23 mouse cellular contexts compared by ENCODE assay signal in genomic region chr10:77750686-77751085, GRCm38 (mm10). TPM values are rescaled to one million over a fixed set of nuclear protein-coding genes. Genes with fewer than 3 reads are reported as not detected.
"Had no signal": no experiment of that assay in that cellular context is flagged by ENCODE, and none has a peak within 500 bp of the region (broad histone marks: within the 10 kb centered on the region; RNA-seq: fewer than 3 reads in every experiment).

No protein-coding gene starts in this region.

RNA-seq across cellular contexts. Expression of gene Gm9736, which starts 0.5 kb away (rescaled TPM):
- total RNA-seq: layer of hippocampus, adult 2 months; layer of hippocampus, postnatal 25 days; left cerebral cortex, adult 18-20 months; left cerebral cortex, postnatal 25 days; megakaryocyte-erythroid progenitor cell, adult 5-6 weeks; neutrophil, adult 5-6 weeks had no signal
- polyA plus RNA-seq: kidney, adult 2 months; kidney, embryonic 14.5 days; kidney, postnatal 0 days; large intestine, adult 2 months; limb, embryonic 12.5 days; limb, embryonic 15.5 days; liver, embryonic 12.5 days; liver, embryonic 15.5 days; lung, embryonic 15.5 days; midbrain, embryonic 12.5 days; midbrain, embryonic 15.5 days; neural tube, embryonic 13.5 days; small intestine, adult 2 months; spleen, adult 2 months; stomach, embryonic 16.5 days; testis, adult 2 months; urinary bladder, adult 2 months had no signal

RNA-seq across cellular contexts. Expression of gene Gm18596, which starts 8.2 kb away (rescaled TPM):
- total RNA-seq: layer of hippocampus, adult 2 months; layer of hippocampus, postnatal 25 days; left cerebral cortex, adult 18-20 months; left cerebral cortex, postnatal 25 days; megakaryocyte-erythroid progenitor cell, adult 5-6 weeks; neutrophil, adult 5-6 weeks had no signal
- polyA plus RNA-seq: kidney, adult 2 months; kidney, embryonic 14.5 days; kidney, postnatal 0 days; large intestine, adult 2 months; limb, embryonic 12.5 days; limb, embryonic 15.5 days; liver, embryonic 12.5 days; liver, embryonic 15.5 days; lung, embryonic 15.5 days; midbrain, embryonic 12.5 days; midbrain, embryonic 15.5 days; neural tube, embryonic 13.5 days; small intestine, adult 2 months; spleen, adult 2 months; stomach, embryonic 16.5 days; testis, adult 2 months; urinary bladder, adult 2 months had no signal

RNA-seq across cellular contexts. Expression of gene Gm3233, which starts 8.8 kb away (rescaled TPM):
- total RNA-seq: layer of hippocampus, adult 2 months; layer of hippocampus, postnatal 25 days; left cerebral cortex, adult 18-20 months; left cerebral cortex, postnatal 25 days; megakaryocyte-erythroid progenitor cell, adult 5-6 weeks; neutrophil, adult 5-6 weeks had no signal
- polyA plus RNA-seq: kidney, adult 2 months; kidney, embryonic 14.5 days; kidney, postnatal 0 days; large intestine, adult 2 months; limb, embryonic 12.5 days; limb, embryonic 15.5 days; liver, embryonic 12.5 days; liver, embryonic 15.5 days; lung, embryonic 15.5 days; midbrain, embryonic 12.5 days; midbrain, embryonic 15.5 days; neural tube, embryonic 13.5 days; small intestine, adult 2 months; spleen, adult 2 months; stomach, embryonic 16.5 days; testis, adult 2 months; urinary bladder, adult 2 months had no signal

RNA-seq across cellular contexts. Expression of gene Gm3238, which starts 20.4 kb away (rescaled TPM):
- total RNA-seq: layer of hippocampus, adult 2 months; layer of hippocampus, postnatal 25 days; left cerebral cortex, adult 18-20 months; left cerebral cortex, postnatal 25 days; megakaryocyte-erythroid progenitor cell, adult 5-6 weeks; neutrophil, adult 5-6 weeks had no signal
- polyA plus RNA-seq: kidney, adult 2 months; kidney, embryonic 14.5 days; kidney, postnatal 0 days; large intestine, adult 2 months; limb, embryonic 12.5 days; limb, embryonic 15.5 days; liver, embryonic 12.5 days; liver, embryonic 15.5 days; lung, embryonic 15.5 days; midbrain, embryonic 12.5 days; midbrain, embryonic 15.5 days; neural tube, embryonic 13.5 days; small intestine, adult 2 months; spleen, adult 2 months; stomach, embryonic 16.5 days; testis, adult 2 months; urinary bladder, adult 2 months had no signal

RNA-seq across cellular contexts. Expression of gene Gm10100, which starts 24.4 kb away (rescaled TPM):
- total RNA-seq: layer of hippocampus, adult 2 months; layer of hippocampus, postnatal 25 days; left cerebral cortex, adult 18-20 months; left cerebral cortex, postnatal 25 days; megakaryocyte-erythroid progenitor cell, adult 5-6 weeks; neutrophil, adult 5-6 weeks had no signal
- polyA plus RNA-seq: kidney, adult 2 months; kidney, embryonic 14.5 days; kidney, postnatal 0 days; large intestine, adult 2 months; limb, embryonic 12.5 days; limb, embryonic 15.5 days; liver, embryonic 12.5 days; liver, embryonic 15.5 days; lung, embryonic 15.5 days; midbrain, embryonic 12.5 days; midbrain, embryonic 15.5 days; neural tube, embryonic 13.5 days; small intestine, adult 2 months; spleen, adult 2 months; stomach, embryonic 16.5 days; testis, adult 2 months; urinary bladder, adult 2 months had no signal
